Mouse (Mus musculus) C3H10T1/2 (cell line): ENCODE results near the gene Ell3. TPM values are rescaled to one million over a fixed set of nuclear protein-coding genes. Genes with fewer than 3 reads are reported as not detected.

Experiments
- polyA plus RNA-seq, 2 experiments: library from polyadenylated mRNA; unstranded; fragments of >200 nt; fragmentation: generic; extraction: Trizol; gene quantifications; one replicate each; pipeline ENCODE4 v1.2.1; 2012; ENCODE audit warnings: missing spikeins in 2 of 2

The Ell3 gene
- under 1 TPM in 1 of 2 experiments, not detected in 1; 0.14 TPM for polyA plus RNA-seq

DNA sequence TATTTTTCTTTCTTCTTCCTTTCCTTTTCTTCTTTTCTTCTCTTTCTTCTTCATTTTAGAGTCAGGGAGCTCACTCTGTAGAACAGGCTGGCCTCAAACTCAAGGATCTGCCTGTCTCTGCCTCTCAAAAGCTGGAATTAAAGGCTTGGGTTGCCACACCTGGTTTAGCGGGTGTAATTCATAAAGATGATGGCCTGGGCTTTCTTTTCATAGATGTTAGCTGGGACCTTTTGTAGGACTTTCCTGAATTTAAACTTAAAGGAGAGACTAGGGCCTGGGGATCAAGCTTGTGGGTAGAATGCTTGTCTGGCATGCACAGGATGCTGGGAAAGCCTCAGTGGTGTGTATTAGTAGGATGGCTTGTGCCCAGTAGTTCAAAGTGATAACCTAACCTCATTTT is at the start of gene Ell3:
TSS of gene Ell3 (minus strand) at position 101 of the 400 bp plus-strand sequence.

GRCm38 (mm10) chr2:121473301-121474179 is 29.5 kb upstream of the Ell3 start, which contains the start of gene Mfap1b:
TSS of gene Mfap1b (minus strand) at chr2:121474067.

GRCm38 (mm10) chr2:121456692-121457642 is 12.9 kb upstream of the Ell3 start, which contains the start of gene Serinc4:
TSS of gene Serinc4 (minus strand) at chr2:121456781.

GRCm38 (mm10) chr2:121452990-121453389 is 8.9 kb upstream of the Ell3 start, which contains the start of gene Hypk:
TSS of gene Hypk (plus strand) at chr2:121453290.

GRCm38 (mm10) chr2:121448739-121449535 is 4.9 kb upstream of the Ell3 start, which contains the start of gene Serf2:
TSS of gene Serf2 (plus strand) at chr2:121449195.

DNA sequence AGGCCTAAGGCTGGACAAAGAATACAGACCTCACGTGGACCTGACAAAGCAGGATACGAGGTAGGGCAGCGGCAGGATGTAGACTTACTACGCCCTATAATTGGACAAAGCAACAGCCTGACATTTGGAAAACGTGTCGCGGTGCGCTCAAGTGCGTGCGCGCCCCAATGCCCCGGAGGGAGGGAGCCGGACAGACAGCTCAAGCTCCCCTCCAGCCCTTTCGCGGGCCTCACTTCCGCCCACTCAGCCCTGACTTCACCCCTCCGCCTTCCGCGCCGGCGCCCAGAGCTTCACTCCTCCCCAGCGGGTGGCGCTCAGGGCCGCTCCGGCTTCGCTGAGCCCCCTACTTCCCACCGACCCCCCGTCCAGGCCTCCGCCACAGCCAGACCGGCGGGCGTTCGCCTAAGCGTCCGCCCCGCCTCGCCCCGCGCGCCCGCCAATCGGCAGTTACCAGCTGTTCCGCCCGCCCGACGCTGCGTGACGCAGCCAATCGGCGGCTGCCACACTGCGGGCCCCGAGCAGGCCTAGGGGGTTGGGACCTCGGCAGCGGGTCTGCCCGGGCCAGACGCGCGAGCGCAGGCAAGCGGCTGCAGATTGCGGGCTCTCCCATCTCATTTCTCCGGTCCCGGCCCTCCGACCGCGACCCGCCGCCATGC is 30.6 kb downstream of the Ell3 start, which contains the start of the genes Pdia3 and Catsper2:
TSS of gene Pdia3 (plus strand) at position 389 of the 656 bp plus-strand sequence.
TSS of gene Catsper2 (minus strand) at position 406 of the 656 bp plus-strand sequence.

Other genes with a start within 250 kb of the Ell3 start
- gene Trp53bp1, start 172.9 kb downstream of the Ell3 start, polyA plus RNA-seq, result 10 to 100 TPM in 1 of 2 experiments, 1 to 10 TPM in 1; 1.9 to 16.1 TPM
- 10 to 100 TPM in 1 of 2 experiments, 1 to 10 TPM in 1; 9.6 to 20.3 TPM for gene Map1a, start 154.7 kb downstream of the Ell3 start, polyA plus RNA-seq
- 1 to 10 TPM; 1.7 to 5.2 TPM for gene Ppip5k1, start 88.9 kb downstream of the Ell3 start, polyA plus RNA-seq
- under 1 TPM; 0.33 to 0.79 TPM for gene Ckmt1, start 86.6 kb downstream of the Ell3 start, polyA plus RNA-seq
- not detected for gene Strc, start 57.1 kb downstream of the Ell3 start, polyA plus RNA-seq
- gene Pdia3, start 30.5 kb downstream of the Ell3 start, polyA plus RNA-seq, result 100 to 1,000 TPM in 1 of 2 experiments, 10 to 100 TPM in 1; 29.7 to 200 TPM
- 1 to 10 TPM in 1 of 2 experiments, under 1 TPM in 1; 0.56 to 2.3 TPM for gene Catsper2, start 30.5 kb downstream of the Ell3 start, polyA plus RNA-seq
- gene Serf2, start 4.9 kb upstream of the Ell3 start, polyA plus RNA-seq, result 1,000 to 10,000 TPM in 1 of 2 experiments, 100 to 1,000 TPM in 1; 627 to 1,090 TPM
- gene Hypk, start 9.0 kb upstream of the Ell3 start, polyA plus RNA-seq, result 10 to 100 TPM; 12.1 to 14.8 TPM
- gene Serinc4, start 12.5 kb upstream of the Ell3 start, polyA plus RNA-seq, result under 1 TPM in 1 of 2 experiments, not detected in 1; 0.55 TPM
- 10 to 100 TPM in 1 of 2 experiments, 1 to 10 TPM in 1; 1.0 to 11.0 TPM for gene Mfap1b, start 29.8 kb upstream of the Ell3 start, polyA plus RNA-seq
- gene Mfap1a, start 62.4 kb upstream of the Ell3 start, polyA plus RNA-seq, result 1 to 10 TPM in 1 of 2 experiments, under 1 TPM in 1; 0.75 to 9.4 TPM
- 1 to 10 TPM in 1 of 2 experiments, under 1 TPM in 1; 0.37 to 1.7 TPM for gene Wdr76, start 62.4 kb upstream of the Ell3 start, polyA plus RNA-seq